Mouse (Mus musculus) thymus, adult 2 months (tissue): ENCODE results near the gene Kxd1. TPM values are rescaled to one million over a fixed set of nuclear protein-coding genes. Genes with fewer than 3 reads are reported as not detected.

ENCODE experiments used
- DNase-seq: peaks from one replicate; pipeline ENCODE4 v3.0.0; 2021
- H3K27ac ChIP-seq: fragments of 200-500 bp; 2 replicates; pipeline ENCODE4 v1.5.1; 2012; ENCODE audit warnings: low read length, control low read depth; ENCODE audit not compliant: control insufficient read depth, insufficient read depth
- H3K27me3 ChIP-seq: fragments of 200-500 bp; 2 replicates; pipeline ENCODE4 v1.6.1; 2012; ENCODE audit warnings: mild to moderate bottlenecking, low read length, moderate library complexity, mixed read lengths; ENCODE audit not compliant: control insufficient read depth, insufficient read depth
- H3K36me3 ChIP-seq: fragments of 200-500 bp; 2 replicates; pipeline ENCODE4 v1.6.1; 2012; ENCODE audit warnings: mild to moderate bottlenecking, low read length, moderate library complexity; ENCODE audit not compliant: control insufficient read depth, insufficient read depth
- H3K4me1 ChIP-seq: fragments of 200-500 bp; replicated peaks from 2 replicates; pipeline ENCODE4 v1.6.1; 2012; ENCODE audit warnings: low read length; ENCODE audit not compliant: control insufficient read depth, insufficient read depth
- H3K4me3 ChIP-seq: fragments of 200-500 bp; 2 replicates; pipeline ENCODE4 v1.5.1; 2012; ENCODE audit warnings: mild to moderate bottlenecking, low read length, control low read depth, moderate library complexity; ENCODE audit not compliant: control insufficient read depth, insufficient read depth
- CTCF ChIP-seq: fragments of 200-500 bp; IDR thresholded peaks from 2 replicates; pipeline ENCODE4 v1.5.1; 2012; ENCODE audit warnings: mild to moderate bottlenecking, control low read depth, low read length, moderate library complexity, borderline replicate concordance; ENCODE audit not compliant: control insufficient read depth, poor library complexity, insufficient read depth; ENCODE audit errors: extremely low read depth
- POLR2A ChIP-seq: fragments of 200-500 bp; IDR thresholded peaks from 2 replicates; pipeline ENCODE4 v1.6.1; 2012; ENCODE audit warnings: mild to moderate bottlenecking, low read length, control low read depth, moderate library complexity; ENCODE audit not compliant: control insufficient read depth, poor library complexity, insufficient read depth; ENCODE audit errors: extremely low read depth
- WGBS: fragments of 180-500 bp; shearing (Covaris S2); methylation state at CpG from one replicate; pipeline ENCODE4 v1.1.7; 2018; 5-methylcytosine and 5-hydroxymethylcytosine counted together
- polyA plus RNA-seq: library from polyadenylated mRNA; depleted of rRNA; stranded (reverse); fragments of >200 nt; gene quantifications from 2 replicates; pipeline ENCODE4 v1.2.3, GENCODE M21; 2012

Gene Kxd1
- polyA plus RNA-seq, 1 experiment = 72.7 TPM

DNA sequence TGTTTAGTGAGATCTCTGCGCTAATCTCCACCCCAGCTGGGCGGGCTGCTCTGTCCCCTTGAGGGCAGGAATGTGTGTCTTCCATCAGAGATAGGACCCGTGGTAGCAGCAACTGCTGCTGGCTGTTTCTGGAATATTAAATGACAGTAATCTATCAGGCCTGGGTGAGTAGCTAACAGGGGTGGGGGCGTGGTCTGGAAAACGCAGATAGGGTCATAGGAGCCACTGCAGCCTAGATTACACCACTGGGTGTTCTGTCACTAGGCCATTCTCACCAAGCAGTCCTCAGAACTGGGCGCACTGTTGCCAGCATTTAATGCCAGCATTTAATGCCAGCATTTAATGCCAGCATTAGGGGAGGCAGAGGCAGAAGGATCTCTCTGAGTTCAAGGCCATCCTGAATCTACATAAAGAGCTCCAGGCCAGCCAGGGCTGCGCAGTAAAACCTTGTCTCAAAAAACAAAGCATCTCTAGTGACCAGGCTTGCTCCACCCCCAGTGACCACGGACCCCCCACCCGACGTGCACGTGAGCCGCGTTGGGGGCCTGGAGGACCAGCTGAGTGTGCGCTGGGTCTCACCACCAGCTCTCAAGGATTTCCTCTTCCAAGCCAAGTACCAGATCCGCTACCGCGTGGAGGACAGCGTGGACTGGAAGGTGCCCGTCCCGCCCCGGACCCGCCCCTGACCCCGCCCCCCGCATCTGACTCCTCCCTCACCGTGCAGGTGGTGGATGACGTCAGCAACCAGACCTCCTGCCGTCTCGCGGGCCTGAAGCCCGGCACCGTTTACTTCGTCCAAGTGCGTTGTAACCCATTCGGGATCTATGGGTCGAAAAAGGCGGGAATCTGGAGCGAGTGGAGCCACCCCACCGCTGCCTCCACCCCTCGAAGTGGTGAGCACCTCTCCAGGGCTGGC is 27.1 kb downstream of the Kxd1 start:
- DNase-seq = peak; percentile 39
- no peak overlapping the region for H3K27ac ChIP-seq
- whole genome bisulfite sequencing = 16% methylated on average over 39 of the region's 39 CpGs
- no peaks in the 10 kb centered on the region; the same call in 1 of the 2 replicates for H3K27me3 ChIP-seq
- peaks cover 16% of the 10 kb centered on the region for H3K4me1 ChIP-seq
- H3K4me3 ChIP-seq = no peak overlapping the region
- TF ChIP-seq CTCF (no peak), POLR2A (no peak)
- no peaks in the 10 kb centered on the region for H3K36me3 ChIP-seq

DNA sequence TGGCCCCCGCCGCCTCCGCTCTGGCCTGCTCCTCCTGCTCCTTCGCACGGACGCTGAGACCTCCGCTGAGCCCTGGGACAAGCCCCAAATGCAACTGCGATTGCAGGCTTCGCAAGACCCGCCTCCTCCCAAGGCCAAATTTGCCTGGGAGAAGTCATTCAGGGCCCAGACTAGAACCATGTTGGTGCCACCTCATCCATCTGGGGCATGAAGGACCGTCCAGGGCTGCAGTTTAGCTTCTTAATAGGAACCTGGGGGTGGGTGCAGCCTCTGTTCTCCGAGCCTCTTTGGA is 32.0 kb downstream of the Kxd1 start:
- H3K27ac ChIP-seq = no peak overlapping the region
- no peak overlapping the region for H3K4me3 ChIP-seq
- peaks cover 23% of the 10 kb centered on the region for H3K4me1 ChIP-seq
- TF ChIP-seq CTCF (no peak), POLR2A (no peak)
- 34% methylated on average over 12 of the region's 12 CpGs for WGBS
- no peaks in the 10 kb centered on the region for H3K36me3 ChIP-seq
- peaks cover 37% of the 10 kb centered on the region for H3K27me3 ChIP-seq
- DNase-seq = no peak

- peaks cover 21% of the 10 kb centered on the region for H3K4me1 ChIP-seq
- no peak overlapping the region for H3K27ac ChIP-seq
- H3K4me3 ChIP-seq = no peak overlapping the region
- H3K27me3 ChIP-seq = peaks cover 42% of the 10 kb centered on the region
- peak; percentile 1 for DNase-seq
- H3K36me3 ChIP-seq = no peaks in the 10 kb centered on the region
- TF ChIP-seq CTCF (no peak), POLR2A (no peak)
- WGBS = 20% methylated on average over 21 of the region's 21 CpGs
Measured at GRCm38 (mm10) chr8:70495001-70495770, 32.6 kb downstream of the Kxd1 start.

DNA sequence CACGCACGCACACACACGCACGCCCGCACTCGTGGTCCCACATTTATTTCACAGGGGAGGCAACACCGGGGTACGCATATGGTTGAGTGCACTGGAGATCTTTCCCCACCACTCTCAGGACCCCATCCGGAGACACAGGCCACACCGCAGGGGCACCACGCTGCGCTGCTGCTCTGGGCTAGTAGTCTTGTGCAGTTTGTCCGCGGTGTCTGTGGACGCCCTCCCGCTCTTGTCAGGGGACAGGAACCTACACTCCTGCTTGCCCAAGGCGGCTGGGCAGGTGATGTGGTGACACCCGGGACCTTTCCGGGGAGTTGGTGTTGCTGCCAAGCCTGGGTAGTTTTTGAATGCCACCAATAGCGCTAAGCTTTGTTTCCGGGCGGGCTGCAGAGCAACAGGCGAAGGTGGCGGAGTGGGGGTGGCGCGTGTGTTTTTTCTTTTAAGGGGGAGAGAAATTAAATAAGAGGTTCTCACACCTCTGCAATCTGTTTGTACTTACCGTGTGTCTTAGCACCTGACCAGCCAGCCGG is 33.3 kb downstream of the Kxd1 start:
- Histone ChIP-seq H3K36me3 (no peaks in the 10 kb centered on the region), H3K4me3 (no peak overlapping the region), H3K27ac (no peak overlapping the region), H3K4me1 (peaks cover 16% of the 10 kb centered on the region), H3K27me3 (peaks cover 49% of the 10 kb centered on the region)
- peak; percentile 3 for DNase-seq
- TF ChIP-seq POLR2A (no peak), CTCF (no peak)
- 2% methylated on average over 28 of the region's 28 CpGs for WGBS

- Histone ChIP-seq H3K4me1 (peaks cover 19% of the 10 kb centered on the region), H3K27ac (no peak overlapping the region), H3K27me3 (peaks cover 49% of the 10 kb centered on the region), H3K4me3 (no peak overlapping the region), H3K36me3 (no peaks in the 10 kb centered on the region)
- no peak for TF ChIP-seq POLR2A
- no peak for TF ChIP-seq CTCF
- WGBS = 6% methylated on average over 47 of the region's 47 CpGs
- DNase-seq = no peak
Measured at GRCm38 (mm10) chr8:70493692-70494415, 33.9 kb downstream of the Kxd1 start.
